Mouse (Mus musculus) megakaryocyte, embryonic 14.5 days (primary cell): Measurements from ENCODE around the gene Kcnrg.

Source experiments
- FLI1 ChIP-seq: IDR thresholded peaks from 2 replicates; pipeline ENCODE4 v1.6.1; 2012; ENCODE audit warnings: low read length, inconsistent platforms, mixed read lengths
- GATA1 ChIP-seq: IDR thresholded peaks from 3 replicates; pipeline ENCODE4 v1.6.1; 2012; ENCODE audit warnings: mixed read lengths, low read length, inconsistent platforms, borderline replicate concordance

DNA sequence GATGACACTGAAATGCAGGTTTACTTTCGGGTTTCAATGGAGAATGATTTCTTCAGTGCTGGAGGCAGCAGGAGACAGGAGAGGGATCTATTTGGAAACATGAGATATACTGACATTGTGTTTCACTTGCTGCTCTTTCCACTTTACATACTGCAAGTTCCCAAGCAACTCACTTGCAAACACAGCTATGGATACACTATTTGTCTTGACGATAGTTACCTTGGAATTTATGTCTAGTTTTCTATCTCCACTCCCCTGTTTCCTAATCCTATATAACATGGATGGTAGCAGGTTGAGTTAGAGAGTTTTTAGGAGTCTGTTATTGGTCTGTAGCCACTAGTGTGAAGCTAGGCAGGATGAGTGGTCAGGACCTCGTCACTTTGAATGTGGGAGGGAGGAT lies at the start of gene Kcnrg:
- TF ChIP-seq GATA1 (no peak), FLI1 (no peak)
